Comparison of ENCODE assay signal across 31 mouse cellular contexts in the genomic region with DNA sequence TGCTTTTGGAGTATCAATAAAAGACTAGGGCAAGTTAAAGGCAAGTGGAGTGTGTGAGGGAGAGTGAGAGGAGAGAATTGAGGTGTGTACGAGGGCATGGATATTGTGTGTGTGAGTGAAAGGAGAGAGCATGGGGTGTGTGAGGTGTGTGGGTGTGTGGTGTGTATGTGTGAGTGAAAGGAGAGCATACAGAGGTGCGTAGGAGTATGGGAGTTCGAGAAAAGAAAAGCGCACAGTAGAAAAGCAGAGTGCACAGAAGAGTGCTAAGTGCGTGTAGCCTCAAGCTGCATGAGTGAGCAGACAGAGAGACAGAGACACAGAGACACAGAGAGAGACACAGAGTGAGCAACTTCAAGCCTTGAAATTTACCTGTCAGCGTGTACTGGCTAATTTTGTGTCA. TPM values are rescaled to one million over a fixed set of nuclear protein-coding genes. Genes with fewer than 3 reads are reported as not detected.
"Had no signal": no experiment of that assay in that cellular context is flagged by ENCODE, and none has a peak within 500 bp of the region (broad histone marks: within the 10 kb centered on the region; RNA-seq: fewer than 3 reads in every experiment).

No protein-coding gene starts in this region.

- H3K4me3 ChIP-seq: kidney, embryonic 15.5 days; liver, embryonic 13.5 days; stomach, embryonic 15.5 days had no signal

- H3K27ac ChIP-seq: kidney, embryonic 15.5 days; liver, embryonic 13.5 days; stomach, embryonic 15.5 days had no signal

- DNase-seq: kidney, adult 11 months; kidney, adult 8-10 months; kidney, postnatal 10 days; kidney, postnatal 36 days; layer of hippocampus, postnatal 36 days; liver, embryonic 13.5 days; lung, adult 2 months; lung, postnatal 14 days; lung, postnatal 4 days; midbrain, embryonic 14.5 days; right cerebral cortex, postnatal 25 days; spleen, adult 18-20 months; thymus, adult 18-20 months; thymus, postnatal 36 days had no signal

RNA-seq across cellular contexts. Expression of a gene that starts 19.7 kb away (rescaled TPM):
- total RNA-seq: layer of hippocampus, adult 8-10 months; layer of hippocampus, postnatal 10 days; layer of hippocampus, postnatal 36 days; liver, adult 2 months; megakaryocyte progenitor cell, adult 5-6 weeks; megakaryocyte-erythroid progenitor cell, adult 5-6 weeks had no signal
- polyA plus RNA-seq: limb, embryonic 11.5 days; liver, adult 2 months; liver, embryonic 13.5 days; liver, embryonic 16.5 days; midbrain, embryonic 11.5 days; midbrain, embryonic 14.5 days; midbrain, postnatal 0 days; neural tube, embryonic 11.5 days; neural tube, embryonic 14.5 days; testis, adult 2 months; urinary bladder, adult 2 months had no signal

RNA-seq across cellular contexts. Expression of a gene that starts 26.5 kb away (rescaled TPM):
- total RNA-seq: layer of hippocampus, adult 8-10 months; layer of hippocampus, postnatal 10 days; layer of hippocampus, postnatal 36 days; left cerebral cortex, postnatal 25 days; liver, adult 2 months; megakaryocyte progenitor cell, adult 5-6 weeks; megakaryocyte-erythroid progenitor cell, adult 5-6 weeks had no signal
- polyA plus RNA-seq: limb, embryonic 11.5 days; liver, adult 2 months; liver, embryonic 13.5 days; liver, embryonic 16.5 days; lung, embryonic 16.5 days; midbrain, embryonic 11.5 days; midbrain, embryonic 14.5 days; midbrain, postnatal 0 days; neural tube, embryonic 11.5 days; neural tube, embryonic 14.5 days; urinary bladder, adult 2 months had no signal
